Mouse (Mus musculus) right cerebral cortex, adult 2 months (tissue): ENCODE data around the gene Cdc6.

Source experiments
- DNase-seq, 2 experiments: peaks; one replicate each; pipeline ENCODE4 v3.0.0; 2021 to 2022; ENCODE audit warnings: low spot score in 2 of 2

The Cdc6 gene

DNA sequence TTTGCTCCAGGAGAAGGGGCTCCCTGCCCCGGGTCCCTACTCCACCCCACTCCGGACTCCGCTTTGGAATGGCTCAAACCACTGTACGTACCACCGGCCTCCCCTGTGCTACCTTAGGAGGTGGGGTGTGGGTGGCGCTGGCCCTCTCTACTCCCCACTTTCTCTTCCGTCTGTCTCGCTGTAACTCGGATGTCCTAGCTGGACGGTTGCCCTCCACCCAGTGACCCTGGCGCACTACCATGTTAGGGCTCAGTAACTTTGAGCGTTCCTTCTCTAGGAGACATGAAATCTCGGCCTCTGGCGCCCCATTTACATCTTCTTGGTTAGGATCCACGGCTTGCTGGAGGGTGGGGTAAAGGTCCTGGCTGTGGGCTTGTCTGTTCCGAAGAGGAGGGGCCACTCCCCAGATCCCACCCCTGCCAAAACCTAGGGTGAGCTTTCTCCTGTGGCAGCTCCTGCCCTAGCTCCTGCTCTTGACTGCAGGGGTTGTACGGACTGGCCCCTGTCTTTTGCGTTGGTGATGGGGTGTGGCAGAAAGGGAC, 53.5 kb downstream of the Cdc6 start:
- no peak for DNase-seq

DNA sequence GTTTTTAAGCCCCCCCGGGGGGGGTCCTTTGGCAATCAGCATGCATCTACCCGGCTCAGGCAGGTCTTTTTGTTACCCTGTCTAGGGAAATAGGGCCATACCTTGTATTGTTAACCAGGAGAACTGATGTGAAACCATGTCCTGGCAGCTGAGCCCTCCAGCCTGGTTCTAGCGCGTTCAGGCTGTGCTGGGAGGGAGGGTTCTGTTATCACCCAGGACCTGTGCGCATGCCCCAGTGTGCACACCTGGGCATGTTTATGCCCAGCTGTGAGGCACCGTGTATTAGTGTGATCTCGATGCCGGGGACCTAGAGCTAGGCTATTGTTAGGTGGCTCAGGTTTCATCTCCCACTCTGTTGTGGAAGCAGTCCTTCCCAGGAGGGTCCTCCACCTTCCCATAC, 54.2 kb downstream of the Cdc6 start:
- no peak for DNase-seq

DNA sequence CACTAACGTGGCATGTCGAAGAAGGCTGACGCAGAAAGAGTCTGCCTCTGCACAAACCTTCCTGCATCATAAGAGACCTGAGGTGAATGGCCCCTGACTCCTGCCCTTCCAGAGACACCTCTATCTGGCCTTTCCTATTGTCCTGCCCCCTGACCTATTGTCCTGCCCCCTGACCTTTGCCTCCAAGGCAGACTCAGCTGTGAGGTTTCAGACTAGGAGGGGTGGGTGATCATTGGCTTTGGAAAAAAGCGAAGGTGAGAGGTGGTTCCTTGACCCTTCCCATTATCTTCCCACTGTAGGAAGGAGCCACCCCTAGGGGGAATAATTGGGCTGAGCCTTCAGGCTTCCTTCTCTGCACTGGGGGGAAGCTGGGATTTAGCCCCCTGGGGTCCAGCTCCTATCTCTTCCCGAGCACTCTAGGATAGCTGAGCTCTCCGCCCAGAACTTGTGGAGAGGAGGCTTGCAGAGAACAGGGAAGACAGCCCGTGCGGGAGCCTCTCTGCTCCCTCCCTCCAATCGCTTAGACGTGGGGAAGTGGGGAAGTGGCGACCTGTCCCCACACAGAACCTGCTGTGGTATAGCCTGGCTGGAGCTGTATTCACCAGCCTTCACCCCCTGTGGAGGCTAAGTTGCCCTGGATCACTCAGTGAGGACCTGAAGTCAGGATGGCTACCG, 55.0 kb downstream of the Cdc6 start:
- DNase-seq, result no peak

DNA sequence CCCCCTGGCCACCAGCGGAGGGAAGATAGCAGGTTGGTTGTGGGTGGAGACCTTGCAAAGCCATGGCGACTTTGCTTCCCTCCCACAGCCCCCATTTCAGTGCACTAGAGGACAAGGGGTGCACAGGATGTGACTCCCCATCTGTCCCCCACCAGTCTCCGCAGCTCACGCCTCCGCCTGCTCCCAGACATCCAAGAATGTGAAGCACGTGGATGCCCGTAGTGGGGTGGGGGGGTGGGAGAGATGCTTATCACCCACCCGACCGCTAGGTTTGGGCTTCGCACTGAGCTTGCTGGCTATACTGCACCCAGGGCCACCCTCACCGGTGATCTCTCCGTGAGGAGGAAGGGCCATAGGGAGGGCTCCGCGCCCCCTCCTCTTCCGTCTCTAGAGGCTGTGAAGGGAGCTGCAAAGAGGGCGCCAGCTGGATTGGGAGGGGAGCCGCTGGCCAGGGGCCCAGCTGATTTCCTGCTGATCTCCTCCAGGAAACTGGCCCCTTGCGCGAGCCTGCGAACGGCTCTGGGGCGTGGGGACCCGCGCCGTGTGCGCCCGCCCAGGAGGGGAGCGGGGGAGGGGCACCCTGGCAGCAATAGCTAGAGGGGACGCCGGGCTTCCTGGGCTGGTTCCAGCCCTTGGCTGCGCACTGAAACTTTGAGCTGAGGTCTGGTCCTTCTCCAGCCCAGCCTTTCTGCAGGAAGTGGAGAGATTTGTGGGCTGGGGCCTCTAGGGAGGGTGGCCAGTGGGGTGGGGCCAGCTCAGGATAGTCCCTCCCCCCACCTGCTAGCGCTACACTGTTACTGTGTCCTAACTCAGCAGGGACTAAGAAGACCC, 55.8 kb downstream of the Cdc6 start:
- DNase-seq, result no peak

DNA sequence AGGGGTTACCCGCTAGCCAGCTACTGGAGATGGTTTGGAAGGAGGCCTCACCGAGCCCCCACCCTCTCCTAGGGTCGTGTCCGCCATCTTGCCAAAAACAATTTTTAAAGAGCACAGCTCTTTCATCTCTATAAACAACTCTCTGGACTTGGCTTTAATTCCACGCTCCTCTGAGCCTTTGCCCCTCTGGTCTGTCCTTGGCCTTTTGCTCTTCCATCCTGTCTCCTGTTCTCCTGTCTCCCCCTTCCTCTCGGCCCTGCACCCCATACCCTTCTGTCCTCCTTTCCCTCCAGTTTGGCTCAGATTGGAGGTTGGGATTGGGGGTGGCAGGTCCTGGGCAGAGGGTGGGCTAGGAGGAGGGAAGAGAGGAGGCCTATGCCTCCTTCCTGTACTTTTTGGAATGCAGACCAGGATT, 56.6 kb downstream of the Cdc6 start:
- no peak for DNase-seq

DNA sequence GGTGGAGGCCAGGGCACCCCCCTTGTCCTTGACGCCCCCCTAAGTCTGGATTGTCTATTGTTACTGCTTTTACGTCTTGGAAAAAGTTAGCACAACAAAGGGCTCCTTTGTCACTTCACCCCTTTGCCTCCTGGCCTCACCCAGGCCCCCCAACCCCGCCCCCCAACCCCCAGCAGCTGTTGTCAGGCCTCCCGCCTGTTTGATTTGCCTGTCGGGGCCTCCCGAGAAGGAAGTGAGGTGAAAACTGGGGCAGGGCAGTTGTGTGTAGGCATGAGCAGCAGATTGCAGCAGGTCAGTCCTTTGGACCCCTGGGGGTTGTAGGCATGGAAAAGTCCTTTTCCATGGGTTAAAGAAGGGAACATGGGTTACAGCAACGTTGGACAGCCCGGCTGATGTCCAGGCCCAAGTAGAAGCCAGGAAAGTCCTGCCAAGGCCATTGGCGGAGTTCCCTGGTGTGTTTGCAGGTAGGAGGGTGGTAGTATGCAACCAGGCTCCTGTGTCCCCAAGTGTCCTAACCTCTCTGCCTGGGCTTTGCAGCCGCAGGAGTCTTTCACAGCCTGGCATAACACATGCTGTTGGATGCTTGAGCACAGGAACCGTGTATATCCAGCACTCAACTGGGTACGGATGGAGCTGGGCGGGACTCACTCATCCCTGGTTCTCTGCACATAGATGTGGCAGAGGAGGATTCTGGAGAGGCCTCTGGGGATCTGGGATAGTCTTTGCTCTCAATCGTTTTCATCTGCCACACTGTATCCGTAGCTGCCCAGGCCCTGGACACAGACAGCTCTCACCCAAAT, 57.2 kb downstream of the Cdc6 start:
- no peak for DNase-seq

DNA sequence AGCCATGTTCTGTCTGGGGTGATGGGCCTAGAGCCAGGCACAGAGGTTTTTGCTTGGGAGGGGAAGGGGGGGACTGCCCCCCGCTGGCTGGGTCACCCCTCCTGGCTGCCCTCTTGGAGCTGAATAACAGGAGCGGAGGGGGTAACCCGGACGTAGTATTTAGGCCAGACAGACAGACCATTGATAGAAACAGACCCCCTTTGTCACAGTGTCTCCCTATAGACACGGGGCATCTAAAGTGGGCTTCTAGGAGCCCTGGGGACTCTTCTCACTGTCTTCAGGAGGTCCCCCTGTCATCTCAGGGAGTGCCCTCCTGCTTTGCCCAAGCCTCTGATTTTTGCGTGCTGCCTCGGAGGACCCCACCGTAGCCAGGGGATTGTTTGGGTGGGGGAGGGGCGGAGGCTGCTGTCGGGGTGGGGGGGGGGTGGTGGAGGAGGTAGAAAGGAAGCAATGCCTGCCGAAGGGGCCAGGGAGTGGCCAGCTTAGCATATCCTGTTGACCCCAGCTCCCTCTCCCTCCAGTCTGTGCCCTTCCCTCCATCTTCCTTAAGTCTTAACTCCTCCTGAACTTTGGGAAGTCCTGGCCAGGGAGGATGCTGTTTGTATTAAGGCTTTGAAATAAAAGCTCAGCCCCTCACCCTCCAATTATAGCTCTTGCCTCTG, 57.9 kb downstream of the Cdc6 start:
- DNase-seq, result no peak

DNA sequence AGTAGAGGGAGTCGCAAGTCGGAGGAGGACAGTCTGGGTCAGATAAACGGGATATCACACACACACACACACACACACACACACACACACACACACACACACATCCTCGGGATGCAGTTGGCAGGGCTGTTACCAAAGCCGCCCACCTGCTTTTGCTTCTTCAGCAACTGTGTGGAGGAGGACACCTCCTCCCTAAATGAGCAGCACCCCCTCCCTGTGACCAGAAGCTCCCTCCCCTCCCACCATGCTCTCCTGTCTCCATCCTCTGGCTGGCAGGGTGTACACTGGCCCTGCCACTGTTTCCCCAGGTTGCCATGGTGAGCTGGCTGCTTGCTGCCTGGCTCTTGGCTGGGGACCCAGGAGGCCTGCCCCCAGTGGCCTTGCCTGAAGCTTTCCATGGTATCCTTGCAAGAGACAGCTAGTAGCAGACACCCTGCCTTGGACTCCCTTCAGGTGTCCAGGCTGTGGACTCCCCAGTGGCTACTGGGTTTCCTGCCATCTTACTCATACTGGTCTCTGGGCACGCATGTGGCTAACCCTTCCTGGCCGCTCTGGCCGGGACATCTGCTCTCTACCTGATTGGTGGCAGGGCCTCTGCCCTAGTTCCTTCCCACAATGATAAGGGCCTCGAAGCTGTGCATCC, 59.0 kb downstream of the Cdc6 start:
- peak; percentile 63 to 71 for DNase-seq

DNA sequence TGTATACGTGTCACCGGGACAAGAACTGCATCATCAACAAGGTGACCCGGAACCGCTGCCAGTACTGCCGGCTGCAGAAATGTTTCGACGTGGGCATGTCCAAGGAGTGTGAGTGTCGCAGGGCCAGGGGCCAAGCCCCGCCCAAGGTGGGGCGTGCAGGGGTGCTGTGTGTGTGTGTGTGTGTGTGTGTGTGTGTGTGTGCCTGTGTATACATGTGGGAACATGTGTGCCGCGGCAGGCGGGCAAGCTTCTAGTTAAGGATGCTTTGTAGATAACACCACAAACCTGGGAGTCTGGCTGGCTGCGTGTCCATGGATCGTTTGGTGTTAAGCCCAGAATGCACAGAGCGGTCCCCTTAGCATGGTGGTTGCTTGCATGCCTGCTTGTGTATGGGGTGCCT, 60.5 kb downstream of the Cdc6 start:
- DNase-seq, result no peak

DNA sequence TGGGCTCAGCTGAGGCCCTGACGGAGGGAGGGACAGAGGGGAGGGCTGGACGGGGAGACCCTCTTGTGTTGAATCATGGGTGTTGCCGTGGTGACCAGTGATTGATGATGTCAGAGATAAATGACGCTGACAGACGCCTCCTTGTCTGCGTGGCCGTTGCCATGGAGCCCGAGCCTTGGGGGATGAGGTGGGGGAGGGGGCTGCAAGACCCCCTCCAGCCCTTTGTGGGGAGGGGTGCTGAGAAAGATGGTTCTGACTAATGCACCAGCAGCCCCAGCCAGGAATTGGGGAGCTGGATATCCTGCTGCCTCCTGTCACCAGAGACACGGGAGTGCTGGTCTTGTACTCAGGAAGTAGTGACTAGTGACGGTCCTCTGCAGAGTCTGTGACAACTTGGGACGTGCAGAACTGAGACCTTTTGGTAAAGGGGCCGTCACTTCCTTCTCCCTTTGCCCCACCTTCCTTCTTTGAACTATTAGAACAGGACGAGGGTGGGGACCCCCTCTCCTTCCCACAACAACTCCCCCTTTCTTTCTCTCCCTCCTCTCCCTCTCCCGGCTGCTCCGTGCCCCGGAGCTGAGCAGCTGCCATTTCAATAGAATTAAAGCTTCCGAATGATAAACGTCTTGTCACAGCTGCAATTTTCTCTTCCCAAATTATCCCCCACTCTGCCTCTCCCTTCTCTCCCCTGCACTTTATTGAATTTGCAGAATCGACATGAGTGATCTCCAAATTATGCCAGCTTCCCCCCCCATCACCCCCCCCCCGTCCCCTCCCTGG, 61.3 kb downstream of the Cdc6 start:
- no peak for DNase-seq

DNA sequence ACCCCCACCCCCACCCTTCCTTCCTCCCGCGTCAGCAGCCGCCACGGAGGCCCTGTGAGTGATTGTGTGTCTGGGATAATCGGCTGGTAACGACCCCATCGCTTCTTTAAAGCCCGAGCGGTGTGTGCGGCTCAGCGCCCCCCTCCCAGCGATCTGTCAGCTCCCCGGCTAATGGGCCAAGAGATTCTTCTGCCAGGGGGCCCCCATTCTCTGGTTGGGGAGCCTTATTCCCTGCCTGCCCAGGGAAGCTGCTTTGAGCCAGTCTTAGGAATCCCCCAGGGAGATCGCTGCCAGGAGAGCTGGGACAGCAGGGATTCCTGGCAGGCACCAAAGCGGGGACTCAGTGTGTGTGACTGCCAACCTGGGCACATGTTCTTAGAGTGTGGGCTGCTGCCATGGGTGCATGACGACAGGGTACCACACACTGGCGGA, 61.9 kb downstream of the Cdc6 start:
- peak; percentile 67 to 75 for DNase-seq

DNA sequence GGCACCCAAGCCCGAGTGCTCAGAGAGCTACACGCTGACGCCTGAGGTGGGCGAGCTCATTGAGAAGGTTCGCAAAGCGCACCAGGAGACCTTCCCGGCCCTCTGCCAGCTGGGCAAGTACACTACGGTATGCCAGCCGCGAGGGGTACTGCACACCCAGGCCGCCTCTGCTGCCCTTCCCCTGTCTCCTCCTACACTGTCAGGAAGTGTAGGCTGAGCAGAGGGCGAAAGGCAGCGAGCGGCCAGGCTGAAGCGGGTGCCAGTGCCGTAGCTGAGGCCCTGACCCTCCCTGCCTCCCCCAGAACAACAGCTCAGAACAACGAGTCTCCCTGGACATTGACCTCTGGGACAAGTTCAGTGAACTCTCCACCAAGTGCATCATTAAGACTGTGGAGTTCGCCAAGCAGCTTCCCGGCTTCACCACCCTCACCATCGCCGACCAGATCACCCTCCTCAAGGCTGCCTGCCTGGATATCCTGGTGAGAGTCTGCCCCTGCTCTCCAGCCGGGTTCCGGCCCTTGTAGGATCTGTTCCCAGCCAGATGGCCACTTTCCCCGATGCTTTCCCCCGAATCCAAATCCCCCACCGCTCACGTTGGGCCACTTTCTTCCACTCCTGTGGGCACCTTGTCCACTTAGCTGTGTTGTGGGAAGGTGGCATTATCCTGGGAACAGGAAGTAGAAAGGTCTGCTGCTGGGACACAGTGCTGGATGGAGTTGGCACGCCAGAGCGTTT, 62.8 kb downstream of the Cdc6 start:
- DNase-seq, result no peak

DNA sequence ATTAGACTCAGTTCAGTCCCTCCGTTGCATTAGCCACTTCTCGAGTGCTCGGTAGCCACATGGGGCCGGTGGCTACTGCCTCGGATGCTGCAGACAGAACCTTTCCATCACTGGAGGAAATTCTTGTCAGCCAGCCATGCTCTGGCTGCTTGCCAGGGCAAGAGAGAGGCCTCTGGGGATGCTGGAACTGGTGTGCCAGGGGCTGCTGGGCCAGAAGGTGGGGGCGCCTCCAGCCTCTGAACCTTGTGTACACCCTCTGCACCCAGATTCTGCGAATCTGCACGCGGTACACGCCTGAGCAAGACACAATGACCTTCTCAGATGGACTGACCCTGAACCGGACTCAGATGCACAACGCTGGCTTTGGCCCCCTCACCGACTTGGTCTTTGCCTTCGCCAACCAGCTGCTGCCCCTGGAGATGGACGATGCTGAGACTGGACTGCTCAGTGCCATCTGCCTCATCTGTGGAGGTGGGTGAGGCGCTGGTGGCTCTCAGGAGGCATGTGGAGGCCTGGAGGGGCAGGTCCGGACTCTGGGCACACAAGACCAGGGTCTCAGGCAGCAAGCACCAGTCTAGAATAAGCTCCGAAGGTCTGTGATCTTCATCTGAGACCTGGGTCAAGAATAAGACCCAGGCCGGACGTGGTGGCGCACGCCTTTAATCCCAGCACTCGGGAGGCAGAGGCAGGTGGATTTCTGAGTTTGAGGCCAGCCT, 63.9 kb downstream of the Cdc6 start:
- no peak for DNase-seq

DNA sequence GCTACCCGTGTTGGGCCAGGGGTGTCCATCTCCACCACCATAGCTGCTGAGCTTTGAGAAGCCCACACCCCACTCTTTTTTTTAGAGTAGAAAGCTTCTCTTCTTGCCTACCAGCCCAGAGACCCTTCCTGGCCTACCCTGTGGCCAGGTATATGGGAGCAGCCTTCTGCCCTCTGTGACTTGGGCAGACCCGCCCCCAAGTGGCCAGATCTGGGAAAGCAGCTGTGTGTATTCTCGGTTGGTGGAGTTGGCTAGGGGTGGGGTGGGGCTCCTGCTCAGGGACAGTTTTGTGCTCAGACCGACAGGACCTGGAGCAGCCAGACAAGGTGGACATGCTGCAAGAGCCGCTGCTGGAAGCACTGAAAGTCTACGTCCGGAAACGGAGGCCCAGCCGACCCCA, 64.6 kb downstream of the Cdc6 start:
- peak; percentile 84 to 88 for DNase-seq

DNA sequence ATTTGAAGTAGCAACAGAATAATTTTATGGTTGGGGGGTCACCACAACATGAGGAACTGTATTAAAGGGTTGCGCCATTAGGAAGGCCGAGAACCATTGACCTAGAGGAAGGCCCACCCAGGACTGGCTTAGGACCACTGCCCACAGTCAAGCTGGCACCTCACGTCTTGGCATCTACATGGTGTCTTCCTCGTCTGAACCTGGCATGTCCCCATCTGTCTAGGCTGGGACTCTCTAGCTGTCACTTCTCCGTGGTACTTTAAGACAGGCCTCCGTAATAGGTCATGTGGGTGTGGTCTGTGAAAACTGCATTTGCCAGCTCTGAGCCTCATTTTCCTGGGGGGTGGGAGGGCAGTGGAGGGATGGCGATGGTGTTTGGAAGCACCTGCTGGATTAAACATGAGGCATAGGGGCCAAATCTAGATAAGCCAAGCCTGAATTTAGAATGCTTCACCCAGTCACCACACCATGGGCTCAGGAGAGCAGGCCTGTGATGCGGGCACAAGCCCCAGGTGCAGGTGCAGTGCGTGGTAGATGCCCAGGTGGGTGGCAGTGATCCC, 65.3 kb downstream of the Cdc6 start:
- no peak for DNase-seq
